Mouse (Mus musculus) B cell, adult 2 months (primary cell): ENCODE measurements around the gene Ndrg4.

Source experiments
- DNase-seq, 2 experiments: peaks; one replicate each; pipeline ENCODE4 v3.0.0; 2022

Ndrg4 gene

DNA sequence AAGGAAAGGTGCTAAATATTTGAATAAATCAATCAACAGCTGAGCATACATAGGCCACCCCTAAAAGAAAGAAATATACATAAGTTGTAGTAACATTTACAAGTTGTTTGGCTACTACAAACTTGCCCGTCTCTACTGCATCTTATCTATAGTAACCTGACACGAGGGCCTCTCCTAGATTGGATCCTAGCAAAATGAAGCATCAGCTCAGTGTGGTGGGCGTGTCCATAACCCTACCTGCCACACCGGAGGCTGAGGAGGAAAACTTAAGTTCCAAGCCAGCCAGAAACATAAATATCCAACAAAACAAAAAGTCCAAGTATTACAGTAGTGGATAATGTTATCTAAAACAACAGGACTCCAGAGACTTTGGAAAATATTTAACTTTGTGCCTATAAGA lies 50.8 kb downstream of the Ndrg4 start:
- no peak for DNase-seq

DNA sequence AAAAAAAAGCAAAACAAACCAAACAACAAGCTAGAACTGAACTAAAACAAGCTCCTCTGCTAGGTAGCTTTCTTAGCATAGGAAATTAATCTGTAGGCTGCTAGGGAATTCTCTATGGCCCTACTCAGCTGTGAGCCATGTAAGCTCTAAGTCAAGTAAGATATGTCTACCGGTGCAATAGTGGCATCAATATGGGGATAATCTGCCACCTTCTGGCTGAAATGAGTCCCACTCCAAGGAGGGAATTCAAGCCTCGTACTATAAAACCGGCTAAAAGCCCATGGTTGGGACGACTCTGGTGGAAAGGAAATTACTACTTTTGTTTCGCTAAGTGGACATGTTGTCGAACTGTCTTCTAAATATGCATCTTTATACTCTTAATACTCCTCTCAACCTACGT lies 61.8 kb downstream of the Ndrg4 start:
- DNase-seq, result no peak

DNA sequence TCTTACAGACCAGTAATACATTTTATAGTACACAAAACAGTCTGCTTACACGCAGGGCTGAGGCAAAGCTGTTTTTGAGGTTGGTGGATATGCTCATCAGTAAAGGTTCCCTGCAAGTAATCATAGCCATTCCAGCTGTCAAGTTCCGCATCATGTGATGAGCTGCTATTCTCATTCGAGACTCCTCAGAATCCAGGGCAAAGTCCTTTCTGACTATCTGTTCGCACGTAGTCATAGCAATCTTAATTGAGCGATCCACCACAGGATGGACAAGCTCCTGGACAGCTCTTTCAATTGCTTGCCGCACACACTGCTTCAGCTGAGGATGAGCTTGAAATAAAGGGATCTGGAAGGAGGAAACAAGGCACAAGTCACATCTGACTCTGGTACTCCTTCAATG lies 65.0 kb downstream of the Ndrg4 start:
- DNase-seq, result no peak

- DNase-seq, result no peak
Observed at GRCm38 (mm10) chr8:95748028-95748427, 71.2 kb downstream of the Ndrg4 start.

GRCm38 (mm10) chr8:95751924-95752323 lies 75.1 kb downstream of the Ndrg4 start:
- no peak for DNase-seq

GRCm38 (mm10) chr8:95760323-95760722 lies 83.5 kb downstream of the Ndrg4 start:
- DNase-seq, result no peak

- no peak for DNase-seq
Observed at GRCm38 (mm10) chr8:95764133-95764532, 87.4 kb downstream of the Ndrg4 start.
